Mouse (Mus musculus): Measurements from ENCODE around the gene Gnas. TPM values are rescaled to one million over a fixed set of nuclear protein-coding genes. Genes with fewer than 3 reads are reported as not detected.

Gene Gnas
- polyA plus RNA-seq, 1 experiment from 2014 or later: 1,008 TPM

- no peak for TF ChIP-seq CTCF (IDR thresholded peaks at IDR 0.05)
- in situ Hi-C loops (cut with MboI; ENCODE audit: low pct_unique_long_range_greater_than_20kb): loop anchor here (25.0 kb wide), 1 partner anchor 1107 kb away; no protein-coding TSS in a partner anchor
- ChIA-PET CTCF (no interaction called here), POLR2A (no interaction called here)
- no peaks in the 10 kb centered on the region for H3K27me3 ChIP-seq
- no peak for DNase-seq (ENCODE audit: low read depth, low spot score)
- ATAC-seq: no peak
These were observed 10.3 kb downstream of the Gnas start for GRCm38 (mm10) chr2:174294457-174294856.

GRCm38 (mm10) chr2:174295175-174295899 is 11.2 kb downstream of the Gnas start:
- CTCF ChIA-PET: no interaction called here
- no peak for ATAC-seq
- in situ Hi-C loops (cut with MboI; ENCODE audit: low pct_unique_long_range_greater_than_20kb): loop anchor here (25.0 kb wide), 1 partner anchor 1108 kb away; no protein-coding TSS in a partner anchor

GRCm38 (mm10) chr2:174295900-174296465 is 11.9 kb downstream of the Gnas start:
- DNase-seq (ENCODE audit: low read depth, low spot score) (no peak), ATAC-seq (no peak)
- POLR2A ChIA-PET: no interaction called here
- in situ Hi-C loops (cut with MboI; ENCODE audit: low pct_unique_long_range_greater_than_20kb): loop anchor here (25.0 kb wide), 1 partner anchor 1109 kb away; no protein-coding TSS in a partner anchor
- no peaks in the 10 kb centered on the region for H3K27me3 ChIP-seq
- CTCF ChIA-PET: no interaction called here
- TF ChIP-seq CTCF (IDR thresholded peaks at IDR 0.05): no peak

More at GRCm38 (mm10) chr2:174295175-174295899, 11.2 kb downstream of the Gnas start:
- POLR2A ChIA-PET: no interaction called here
- no peak for DNase-seq (ENCODE audit: low read depth, low spot score)
- H3K27me3 ChIP-seq: no peaks in the 10 kb centered on the region
- TF ChIP-seq CTCF (IDR thresholded peaks at IDR 0.05): no peak

GRCm38 (mm10) chr2:174297086-174297571 is 13.0 kb downstream of the Gnas start:
- POLR2A ChIA-PET: no interaction called here
- no peak for TF ChIP-seq CTCF (IDR thresholded peaks at IDR 0.05)
- H3K27me3 ChIP-seq: no peaks in the 10 kb centered on the region
- in situ Hi-C loops (cut with MboI; ENCODE audit: low pct_unique_long_range_greater_than_20kb): loop anchor here (25.0 kb wide), 1 partner anchor 1110 kb away; no protein-coding TSS in a partner anchor
- no peak for ATAC-seq
- CTCF ChIA-PET: no interaction called here
- DNase-seq (ENCODE audit: low read depth, low spot score): no peak

- H3K27me3 ChIP-seq: no peaks in the 10 kb centered on the region
- ATAC-seq (no peak), DNase-seq (ENCODE audit: low read depth, low spot score) (no peak)
- TF ChIP-seq CTCF (IDR thresholded peaks at IDR 0.05): no peak
- ChIA-PET POLR2A (no interaction called here), CTCF (no interaction called here)
- in situ Hi-C loops (cut with MboI; ENCODE audit: low pct_unique_long_range_greater_than_20kb): loop anchor here (25.0 kb wide), 1 partner anchor 1111 kb away; no protein-coding TSS in a partner anchor
These were observed 13.7 kb downstream of the Gnas start for GRCm38 (mm10) chr2:174297851-174298250.

GRCm38 (mm10) chr2:174298471-174298870 is 14.4 kb downstream of the Gnas start:
- H3K27me3 ChIP-seq: no peaks in the 10 kb centered on the region
- ATAC-seq (no peak), DNase-seq (ENCODE audit: low read depth, low spot score) (no peak)
- in situ Hi-C loops (cut with MboI; ENCODE audit: low pct_unique_long_range_greater_than_20kb): loop anchor here (25.0 kb wide), 1 partner anchor 1111 kb away; no protein-coding TSS in a partner anchor
- no peak for TF ChIP-seq CTCF (IDR thresholded peaks at IDR 0.05)
- CTCF ChIA-PET: no interaction called here
- POLR2A ChIA-PET: no interaction called here

GRCm38 (mm10) chr2:174299091-174299770 is 15.1 kb downstream of the Gnas start:
- ATAC-seq (no peak), DNase-seq (ENCODE audit: low read depth, low spot score) (no peak)
- in situ Hi-C loops (cut with MboI; ENCODE audit: low pct_unique_long_range_greater_than_20kb): loop anchor here (25.0 kb wide), 1 partner anchor 1112 kb away; no protein-coding TSS in a partner anchor
- no peak for TF ChIP-seq CTCF (IDR thresholded peaks at IDR 0.05)
- POLR2A ChIA-PET: no interaction called here
- CTCF ChIA-PET: no interaction called here
- H3K27me3 ChIP-seq: no peaks in the 10 kb centered on the region

GRCm38 (mm10) chr2:174299771-174300160 is 15.6 kb downstream of the Gnas start:
- no peak for ATAC-seq
- CTCF ChIA-PET: no interaction called here
- DNase-seq (ENCODE audit: low read depth, low spot score): no peak
- POLR2A ChIA-PET: no interaction called here
- TF ChIP-seq CTCF (IDR thresholded peaks at IDR 0.05): no peak
- in situ Hi-C loops (cut with MboI; ENCODE audit: low pct_unique_long_range_greater_than_20kb): loop anchor here (25.0 kb wide), 1 partner anchor 1112 kb away; no protein-coding TSS in a partner anchor
- no peaks in the 10 kb centered on the region for H3K27me3 ChIP-seq

- CTCF ChIA-PET: no interaction called here
- no peak for TF ChIP-seq CTCF (IDR thresholded peaks at IDR 0.05)
- ATAC-seq: no peak
- POLR2A ChIA-PET: no interaction called here
- DNase-seq (ENCODE audit: low read depth, low spot score): no peak
- in situ Hi-C loops (cut with MboI; ENCODE audit: low pct_unique_long_range_greater_than_20kb): no loop called here
- H3K27me3 ChIP-seq: no peaks in the 10 kb centered on the region
These were observed 16.1 kb downstream of the Gnas start for GRCm38 (mm10) chr2:174300186-174300585.

GRCm38 (mm10) chr2:174300666-174301065 is 16.5 kb downstream of the Gnas start:
- H3K27me3 ChIP-seq: no peaks in the 10 kb centered on the region
- ChIA-PET CTCF (no interaction called here), POLR2A (no interaction called here)
- ATAC-seq (no peak), DNase-seq (ENCODE audit: low read depth, low spot score) (no peak)
- in situ Hi-C loops (cut with MboI; ENCODE audit: low pct_unique_long_range_greater_than_20kb): no loop called here
- no peak for TF ChIP-seq CTCF (IDR thresholded peaks at IDR 0.05)

- in situ Hi-C loops (cut with MboI; ENCODE audit: low pct_unique_long_range_greater_than_20kb): no loop called here
- H3K27me3 ChIP-seq: no peaks in the 10 kb centered on the region
- no peak for TF ChIP-seq CTCF (IDR thresholded peaks at IDR 0.05)
- ChIA-PET CTCF (no interaction called here), POLR2A (no interaction called here)
- no peak for ATAC-seq
- DNase-seq (ENCODE audit: low read depth, low spot score): no peak
These were observed 18.4 kb downstream of the Gnas start for GRCm38 (mm10) chr2:174302526-174302925.

Data from Patski (cell line).